Mouse (Mus musculus) kidney, adult 2 months (tissue): ENCODE data around the gene Chd6.

Source experiments
- CTCF ChIP-seq: fragments of 200-500 bp; conservative IDR thresholded peaks from 2 replicates; pipeline ENCODE4 v1.5.1; 2011; ENCODE audit warnings: low read depth, mild to moderate bottlenecking, control low read depth, low read length, moderate library complexity, mixed read lengths; ENCODE audit not compliant: insufficient read depth, insufficient read length
- POLR2A ChIP-seq: fragments of 200-500 bp; IDR thresholded peaks from one replicate; pipeline ENCODE4 v1.6.1; 2011; ENCODE audit warnings: low read depth, low read length, control low read depth

GRCm38 (mm10) chr2:161032394-161032793, 76.5 kb downstream of the Chd6 start:
- TF ChIP-seq POLR2A: no peak
- no peak for TF ChIP-seq CTCF
